Mouse (Mus musculus) right cerebral cortex, adult 2 months (tissue): ENCODE results near the gene Txnrd2.

Experiments used
- DNase-seq, 2 experiments: peaks; one replicate each; pipeline ENCODE4 v3.0.0; 2021 to 2022; ENCODE audit warnings: low spot score in 2 of 2

Gene Txnrd2

GRCm38 (mm10) chr16:18451486-18452181 is 25.4 kb downstream of the Txnrd2 start:
- peak; percentile 74 for DNase-seq

GRCm38 (mm10) chr16:18452361-18452862 is 26.2 kb downstream of the Txnrd2 start:
- DNase-seq, result peak; percentile 31 to 52

- no peak for DNase-seq
Observed at GRCm38 (mm10) chr16:18453846-18454245, 27.7 kb downstream of the Txnrd2 start.

- no peak for DNase-seq
Observed at GRCm38 (mm10) chr16:18455407-18455806, 29.2 kb downstream of the Txnrd2 start.

- DNase-seq, result no peak
Observed at GRCm38 (mm10) chr16:18458661-18459060, 32.5 kb downstream of the Txnrd2 start.

- no peak for DNase-seq
Observed at GRCm38 (mm10) chr16:18459335-18459954, 33.3 kb downstream of the Txnrd2 start.

- peak; percentile 36 to 43 for DNase-seq
Observed at GRCm38 (mm10) chr16:18459955-18460370, 33.8 kb downstream of the Txnrd2 start.

- DNase-seq, result no peak
Observed at GRCm38 (mm10) chr16:18460826-18461225, 34.6 kb downstream of the Txnrd2 start.

GRCm38 (mm10) chr16:18462031-18462430 is 35.8 kb downstream of the Txnrd2 start:
- no peak for DNase-seq

- DNase-seq, result no peak
Observed at GRCm38 (mm10) chr16:18462598-18462997, 36.4 kb downstream of the Txnrd2 start.

GRCm38 (mm10) chr16:18464271-18464670 is 38.1 kb downstream of the Txnrd2 start:
- DNase-seq, result peak in 1 of 2 experiments; percentile 26

GRCm38 (mm10) chr16:18470829-18471228 is 44.6 kb downstream of the Txnrd2 start:
- no peak for DNase-seq

- no peak for DNase-seq
Observed at GRCm38 (mm10) chr16:18471381-18471955, 45.3 kb downstream of the Txnrd2 start.

GRCm38 (mm10) chr16:18471976-18472375 is 45.8 kb downstream of the Txnrd2 start:
- DNase-seq, result no peak

GRCm38 (mm10) chr16:18472416-18472815 is 46.2 kb downstream of the Txnrd2 start:
- DNase-seq, result no peak

- no peak for DNase-seq
Observed at GRCm38 (mm10) chr16:18472976-18473375, 46.8 kb downstream of the Txnrd2 start.

- DNase-seq, result no peak
Observed at GRCm38 (mm10) chr16:18474021-18474420, 47.8 kb downstream of the Txnrd2 start.

- DNase-seq, result no peak
Observed at GRCm38 (mm10) chr16:18477996-18478395, 51.8 kb downstream of the Txnrd2 start.

- no peak for DNase-seq
Observed at GRCm38 (mm10) chr16:18479667-18480066, 53.5 kb downstream of the Txnrd2 start.

- DNase-seq, result no peak
Observed at GRCm38 (mm10) chr16:18480933-18481485, 54.8 kb downstream of the Txnrd2 start.

- DNase-seq, result no peak
Observed at GRCm38 (mm10) chr16:18482431-18482830, 56.2 kb downstream of the Txnrd2 start.

GRCm38 (mm10) chr16:18483839-18484238 is 57.7 kb downstream of the Txnrd2 start:
- DNase-seq, result no peak
